Mouse (Mus musculus) duodenum, adult 2 months (tissue): ENCODE data around the gene Syf2. TPM values are rescaled to one million over a fixed set of nuclear protein-coding genes. Genes with fewer than 3 reads are reported as not detected.

Experiments
- polyA plus RNA-seq: library from polyadenylated mRNA; depleted of rRNA; stranded (reverse); fragments of >200 nt; gene quantifications from 2 replicates; pipeline ENCODE4 v1.2.3, GENCODE M21; 2012; ENCODE audit warnings: low replicate concordance; rRNA removed

Gene Syf2
- 5.9 and 6.0 TPM in 2 replicates for polyA plus RNA-seq

DNA sequence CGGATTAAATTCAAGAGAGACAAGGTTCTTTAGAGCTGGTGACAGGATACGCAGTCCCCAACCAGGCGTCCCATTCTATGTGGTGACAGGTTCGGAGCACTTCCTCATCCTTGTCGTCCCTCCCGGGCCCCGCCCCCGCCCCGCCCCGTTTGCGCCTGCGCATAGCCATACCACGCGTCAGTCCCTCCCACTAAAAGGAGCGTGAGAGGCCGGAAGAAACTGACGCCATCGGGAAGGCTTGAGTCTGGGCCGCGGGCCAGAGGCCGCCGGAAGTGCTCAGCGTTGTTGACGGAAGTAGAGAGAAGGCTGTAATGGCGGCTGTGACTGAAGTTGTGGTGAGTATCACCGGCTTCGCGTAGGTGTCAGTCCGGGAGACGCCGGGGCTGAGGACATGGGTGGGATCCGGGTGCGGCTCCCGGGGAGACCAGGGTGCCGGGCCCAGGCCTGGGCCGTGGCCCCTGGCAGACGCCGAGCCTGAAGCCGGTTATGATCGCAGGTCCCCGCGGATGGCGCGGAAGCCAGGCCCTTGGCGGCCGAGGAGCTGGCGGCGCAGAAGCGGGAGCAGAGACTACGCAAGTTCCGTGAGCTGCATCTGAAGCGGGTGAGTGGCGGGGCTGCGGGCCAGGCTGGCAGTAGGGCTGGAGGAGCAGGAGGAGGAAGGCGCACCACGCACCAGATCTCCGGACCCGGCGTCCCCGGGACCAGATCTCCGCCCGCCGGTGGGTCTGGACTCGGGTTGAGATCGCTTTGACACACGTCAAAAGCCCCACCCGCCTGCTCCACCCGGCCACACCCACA, at the start of gene Syf2:
Syf2 (plus strand) TSS at position 215 of the 798 bp plus-strand sequence.

DNA sequence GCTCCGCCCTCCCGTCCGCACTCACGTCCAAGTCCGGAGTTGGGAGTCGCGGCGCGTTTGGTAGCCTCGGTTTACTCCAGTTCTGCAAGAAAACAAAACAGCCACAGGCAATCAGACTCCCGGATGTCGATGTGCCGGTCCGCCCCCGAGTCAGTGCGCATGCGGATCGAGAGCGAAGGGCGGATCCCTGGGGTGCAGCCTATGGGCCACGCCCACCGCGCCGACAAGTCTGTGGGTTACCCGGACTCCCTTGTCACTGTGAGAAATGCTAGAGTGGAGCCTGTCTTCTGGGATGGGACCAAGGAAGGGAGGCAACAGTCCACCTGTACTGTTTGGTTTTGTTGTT, 15.9 kb upstream of the Syf2 start, which contains the start of gene Tmem50a:
Tmem50a (minus strand) TSS at position 161 of the 346 bp plus-strand sequence.

DNA sequence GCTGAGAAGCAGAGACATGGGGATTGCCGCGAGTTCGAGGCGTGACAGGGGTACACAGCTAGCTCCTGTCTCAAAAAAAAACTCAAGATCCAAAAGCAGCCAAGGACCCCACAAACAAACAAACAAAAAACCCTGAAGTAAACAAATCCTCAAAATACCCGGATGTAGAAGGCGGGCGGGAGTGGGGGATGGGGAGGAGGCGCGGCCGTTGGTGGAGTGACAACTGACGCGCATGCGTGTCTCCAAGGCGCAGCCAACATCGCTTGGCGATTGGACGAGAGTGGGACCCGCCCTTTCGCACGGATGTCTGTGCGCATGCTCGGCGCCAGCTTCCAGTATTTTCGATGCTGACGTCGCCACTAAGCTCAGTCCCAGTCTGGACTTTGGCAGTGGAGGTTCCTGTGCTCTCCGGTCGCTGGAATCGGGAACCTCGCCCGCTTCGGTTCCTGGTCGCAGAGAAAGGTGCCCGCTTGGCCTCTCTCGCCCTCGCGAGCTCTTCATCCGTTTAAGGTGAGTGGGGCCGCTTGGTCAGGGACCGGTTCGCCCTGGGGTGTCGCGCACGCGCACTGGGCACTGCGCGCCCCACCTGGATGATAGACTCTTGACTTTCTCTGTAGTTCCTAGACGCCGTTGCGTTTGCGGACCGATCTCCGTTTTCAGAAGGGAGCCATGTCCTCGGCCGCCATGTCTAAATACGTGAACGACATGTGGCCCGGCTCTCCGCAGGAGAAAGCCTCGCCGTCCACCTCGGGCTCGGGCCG, 7.3 kb upstream of the Syf2 start, which contains the start of gene Rsrp1:
Rsrp1 (plus strand) TSS at position 335 of the 761 bp plus-strand sequence.

Other genes with a start within 250 kb of the Syf2 start
- 2.8 and 4.2 TPM in 2 replicates for gene Man1c1, start 226.6 kb upstream of the Syf2 start, polyA plus RNA-seq
- 9.4 and 9.6 TPM in 2 replicates for gene Ldlrap1, start 162.9 kb upstream of the Syf2 start, polyA plus RNA-seq
- 4.9 and 6.9 TPM in 2 replicates for gene Maco1, start 77.6 kb upstream of the Syf2 start, polyA plus RNA-seq
- gene Rhd, start 66.4 kb upstream of the Syf2 start, polyA plus RNA-seq = 0.18 TPM in 1 of 2 replicates, not detected in the other
- gene Tmem50a, start 15.9 kb upstream of the Syf2 start, polyA plus RNA-seq = 37.9 and 50.6 TPM in 2 replicates
- 826 and 1,557 TPM in 2 replicates for gene Rsrp1, start 7.3 kb upstream of the Syf2 start, polyA plus RNA-seq
- gene Runx3, start 189.8 kb downstream of the Syf2 start, polyA plus RNA-seq = 3.1 and 4.3 TPM in 2 replicates